Mouse (Mus musculus): ENCODE measurements around the gene Epb41l1.

DNA sequence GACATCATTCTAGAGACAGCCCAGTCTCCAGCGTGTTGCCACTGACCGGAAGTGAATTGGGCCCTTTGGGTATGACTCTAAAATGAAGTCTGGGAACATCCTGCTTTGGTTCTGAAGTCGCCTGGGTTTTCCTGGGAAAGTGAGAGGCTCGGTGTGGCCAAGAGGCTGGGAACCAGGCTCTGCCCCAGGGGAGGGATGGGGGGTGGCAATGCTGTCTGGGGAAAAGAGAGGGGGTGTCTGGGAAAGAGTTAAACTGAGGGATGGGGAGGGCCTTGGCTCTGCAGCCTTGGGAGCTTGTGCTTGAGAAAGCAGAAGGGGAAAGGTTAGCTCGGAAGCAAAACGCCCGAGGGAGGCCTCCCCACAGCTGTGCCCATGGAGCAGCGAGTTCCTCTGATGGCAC is 53.0 kb downstream of the Epb41l1 start:
- TF ChIP-seq CTCF (IDR thresholded peaks at IDR 0.05; ENCODE audit: low read depth), result no peak
- no peak for TF ChIP-seq EP300 (IDR thresholded peaks at IDR 0.05; ENCODE audit: low read depth)
